Mouse (Mus musculus): ENCODE measurements around the gene Cd59b. TPM values are rescaled to one million over a fixed set of nuclear protein-coding genes. Genes with fewer than 3 reads are reported as not detected.
A peak's percentile ranks its signal among the peaks of the same experiment; 100 is the strongest.
"Not testable (repeated sequence)": the region's sequence is repeated elsewhere in the genome, so short reads cannot be mapped to it uniquely, and the experiment has no call there.

The Cd59b gene
- total RNA-seq, 2 experiments from 2014 or later = 1.7 to 4.2 TPM

DNA sequence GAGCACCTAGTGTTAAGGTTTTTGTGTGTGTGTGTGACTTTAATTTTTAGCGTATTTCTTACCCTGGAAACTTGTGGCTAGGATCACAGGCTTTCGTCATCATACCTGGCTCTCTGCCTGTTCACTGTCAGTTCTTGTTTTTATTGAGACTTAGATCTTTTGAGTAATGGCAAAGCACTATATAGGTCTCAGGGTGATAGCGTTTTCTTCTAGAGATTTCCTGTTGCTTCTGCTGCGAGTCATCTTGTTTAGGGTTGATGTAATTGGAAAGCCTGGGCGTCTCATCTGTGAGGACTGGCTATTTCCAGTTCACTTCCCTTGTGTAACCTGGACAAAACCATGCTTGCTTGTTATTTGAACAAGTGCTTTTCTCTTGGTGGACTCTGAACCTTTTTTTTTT, 28.0 kb upstream of the Cd59b start:
- H3K4me3 ChIP-seq = no peak overlapping the region
- no peak for DNase-seq
- intact Hi-C loops (cut with DNase I) = no loop called here
- TF ChIP-seq CTCF (IDR thresholded peaks at IDR 0.05) = no peak
- peak overlapping the region; percentile 89 for H3K27ac ChIP-seq

DNA sequence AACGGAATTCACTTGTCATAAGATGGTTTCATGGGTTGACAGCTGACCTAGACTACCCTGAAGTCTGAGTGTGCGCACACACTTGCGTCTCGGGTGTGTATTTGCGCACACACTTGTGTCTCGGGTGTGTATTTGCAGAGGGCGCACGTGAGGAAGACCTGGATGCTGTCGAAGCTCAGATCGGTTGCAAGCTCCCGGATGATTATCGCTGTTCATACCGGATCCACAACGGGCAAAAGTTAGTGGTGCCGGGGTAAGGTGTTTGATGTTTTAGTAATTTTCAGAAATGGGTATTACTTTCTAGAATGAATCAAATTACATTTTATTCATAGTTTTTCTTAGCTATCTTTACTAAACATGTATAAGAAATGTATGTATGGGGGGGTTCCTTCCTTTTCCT, 26.9 kb upstream of the Cd59b start:
- intact Hi-C loops (cut with DNase I) = no loop called here
- H3K4me3 ChIP-seq = no peak overlapping the region
- TF ChIP-seq CTCF (IDR thresholded peaks at IDR 0.05) = no peak
- no peak for DNase-seq
- H3K27ac ChIP-seq = peak overlapping the region; percentile 89; the same call in 1 of the 2 replicates

DNA sequence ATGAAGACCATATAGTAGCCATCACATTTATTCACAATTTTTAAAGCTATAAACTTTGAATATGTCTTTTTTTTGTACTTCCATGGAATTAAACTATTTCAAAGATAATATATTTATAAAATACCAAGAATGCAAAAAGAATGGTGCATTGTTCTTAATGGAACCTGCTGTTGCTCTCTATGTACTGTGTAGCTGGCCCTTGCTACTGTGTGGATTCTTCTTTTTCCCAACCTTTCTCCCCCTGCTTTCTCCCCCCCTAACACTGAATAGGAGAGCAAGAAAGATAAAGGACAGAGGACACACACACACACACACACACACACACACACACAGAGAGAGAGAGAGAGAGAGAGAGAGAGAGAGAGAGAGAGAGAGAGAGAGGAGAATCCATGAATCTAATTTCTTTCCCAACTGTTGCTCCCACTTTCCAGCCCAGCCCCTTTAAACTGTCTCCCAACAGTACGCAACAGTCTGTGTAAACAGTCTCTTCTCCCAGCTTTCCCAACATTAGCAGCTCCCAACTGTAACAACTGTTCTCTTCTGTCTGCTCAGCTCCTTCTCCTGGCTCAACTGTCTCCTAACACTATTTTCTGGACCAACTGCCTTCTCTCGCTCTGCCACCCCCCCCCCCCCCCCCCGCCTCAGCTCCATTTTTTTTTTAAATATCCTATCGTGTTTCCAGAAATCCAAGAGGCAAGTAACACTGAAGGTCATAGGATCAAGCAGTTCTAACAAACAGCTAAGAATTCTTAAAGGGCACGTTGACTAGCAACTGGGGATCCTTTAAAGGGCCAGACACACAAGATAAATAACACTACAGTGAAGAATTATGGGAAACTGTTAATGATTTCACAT, 25.8 kb upstream of the Cd59b start:
- H3K4me3 ChIP-seq = peak overlapping the region; percentile 43
- peak overlapping the region; percentile 89 for H3K27ac ChIP-seq
- no peak for TF ChIP-seq CTCF (IDR thresholded peaks at IDR 0.05)
- no peak for DNase-seq
- intact Hi-C loops (cut with DNase I) = no loop called here

DNA sequence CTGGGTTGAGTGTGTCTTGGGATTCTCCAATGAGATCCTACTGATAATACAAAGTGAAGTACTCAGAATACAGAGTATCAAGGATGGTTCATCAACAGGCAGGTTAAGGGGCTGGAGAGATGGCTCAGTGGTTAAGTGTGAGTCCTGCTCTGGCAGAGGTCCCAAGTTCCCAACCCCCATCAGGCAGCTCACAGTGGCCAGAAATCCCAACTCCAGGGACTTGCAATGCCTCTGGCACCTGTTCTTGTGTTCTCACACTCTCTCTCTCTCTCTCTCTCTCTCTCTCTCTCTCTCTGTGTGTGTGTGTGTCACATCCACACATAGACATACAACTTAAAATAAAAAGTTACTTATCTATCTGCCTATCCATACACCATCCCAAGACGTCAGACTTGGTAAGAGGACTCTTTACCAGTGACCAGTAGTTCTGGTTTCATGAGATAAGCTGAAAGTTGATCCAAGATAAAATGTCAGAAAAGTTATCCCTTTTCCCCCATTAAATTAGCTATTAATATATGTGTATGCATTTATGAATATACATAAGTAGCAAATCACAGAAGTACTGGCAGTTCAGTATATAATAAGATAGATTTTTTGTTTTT, 25.1 kb upstream of the Cd59b start:
- DNase-seq = peak; percentile 70
- TF ChIP-seq CTCF (IDR thresholded peaks at IDR 0.05) = no peak
- H3K4me3 ChIP-seq = peak overlapping the region; percentile 22
- intact Hi-C loops (cut with DNase I) = no loop called here
- H3K27ac ChIP-seq = peak overlapping the region; percentile 89

DNA sequence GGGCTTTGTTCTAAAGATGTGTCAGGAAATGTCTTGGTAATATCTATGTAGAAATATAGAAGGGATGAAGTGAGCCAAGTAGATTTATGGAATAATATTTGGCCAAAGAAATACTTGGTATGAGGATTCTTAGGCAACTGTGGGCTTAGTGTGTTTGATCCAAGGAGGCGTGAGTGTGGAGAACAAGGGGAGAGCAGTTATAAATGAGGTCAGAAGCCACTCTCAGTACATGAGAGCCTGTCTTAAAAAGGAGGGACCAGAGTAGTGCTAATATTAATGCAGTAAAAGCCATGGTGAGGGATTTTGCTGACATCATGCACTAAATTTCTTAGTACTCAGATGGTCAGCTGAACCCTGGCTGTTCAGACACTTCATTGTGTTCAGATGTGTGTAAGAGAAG, 11.3 kb upstream of the Cd59b start:
- Histone ChIP-seq H3K27ac (no peak overlapping the region), H3K4me3 (no peak overlapping the region)
- no peak for DNase-seq
- intact Hi-C loops (cut with DNase I) = no loop called here
- TF ChIP-seq CTCF (IDR thresholded peaks at IDR 0.05) = no peak

DNA sequence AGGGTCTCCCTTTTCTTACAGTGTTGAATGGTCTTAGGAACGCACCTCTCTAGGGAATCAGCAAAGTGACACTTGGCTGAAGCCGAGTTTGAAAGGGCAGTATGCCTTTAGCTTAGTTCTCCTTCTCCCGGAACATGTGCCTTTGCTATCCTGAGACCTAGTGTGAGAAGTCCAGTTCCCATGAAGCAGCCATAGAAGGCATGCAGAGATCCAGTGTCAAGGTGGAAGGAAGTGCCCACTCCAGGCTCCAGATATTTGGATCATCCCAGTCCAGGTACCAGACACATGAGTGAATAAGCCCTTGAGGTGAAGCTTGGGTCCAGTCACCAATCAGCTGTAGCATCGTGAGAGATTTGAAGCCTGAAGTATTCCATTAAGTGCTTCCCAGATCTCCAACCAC, 10.7 kb upstream of the Cd59b start:
- no peak for TF ChIP-seq CTCF (IDR thresholded peaks at IDR 0.05)
- intact Hi-C loops (cut with DNase I) = no loop called here
- no peak for DNase-seq
- Histone ChIP-seq H3K4me3 (no peak overlapping the region), H3K27ac (no peak overlapping the region)

DNA sequence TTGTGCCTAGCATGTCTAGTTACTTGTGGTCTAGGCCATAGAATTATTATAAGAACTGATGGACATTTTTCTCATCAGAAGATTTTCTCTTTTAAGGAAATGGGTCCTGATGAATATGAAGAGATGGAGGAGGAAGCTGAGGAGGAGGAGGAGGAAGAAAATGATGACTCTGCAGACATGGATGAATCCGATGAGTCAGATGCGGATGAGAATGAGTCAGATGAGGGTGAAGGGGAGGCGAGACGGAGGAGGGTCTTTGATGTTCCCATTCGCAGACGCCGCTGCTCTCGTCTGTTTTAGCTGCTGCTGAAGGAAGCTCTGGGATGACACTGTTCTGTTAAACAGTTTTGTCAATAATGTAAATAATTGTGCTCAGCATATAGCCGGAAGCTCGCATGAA, 9.9 kb upstream of the Cd59b start:
- Histone ChIP-seq H3K4me3 (no peak overlapping the region), H3K27ac (no peak overlapping the region)
- no peak for DNase-seq
- TF ChIP-seq CTCF (IDR thresholded peaks at IDR 0.05) = no peak
- intact Hi-C loops (cut with DNase I) = no loop called here

DNA sequence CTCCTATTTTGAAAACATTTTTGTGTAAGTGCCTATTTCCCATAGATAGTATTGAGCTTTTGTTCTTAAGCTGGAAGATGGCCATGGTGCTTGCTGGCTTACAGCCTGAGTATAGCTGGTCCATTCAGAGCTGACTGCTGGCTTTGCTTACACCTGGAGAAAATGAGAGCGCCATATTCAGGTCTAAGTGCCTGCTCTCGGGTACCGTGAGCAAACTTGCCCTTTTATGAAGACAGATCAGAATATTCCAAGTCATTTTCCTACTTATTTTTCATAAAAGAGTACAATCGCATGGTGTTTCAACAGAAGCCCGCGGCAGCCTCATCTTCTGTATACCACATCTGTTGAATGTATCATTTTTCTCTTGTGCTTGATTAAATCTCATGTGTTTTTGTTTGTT, 8.7 kb upstream of the Cd59b start:
- intact Hi-C loops (cut with DNase I) = no loop called here
- Histone ChIP-seq H3K4me3 (no peak overlapping the region), H3K27ac (no peak overlapping the region)
- no peak for DNase-seq
- no peak for TF ChIP-seq CTCF (IDR thresholded peaks at IDR 0.05)

DNA sequence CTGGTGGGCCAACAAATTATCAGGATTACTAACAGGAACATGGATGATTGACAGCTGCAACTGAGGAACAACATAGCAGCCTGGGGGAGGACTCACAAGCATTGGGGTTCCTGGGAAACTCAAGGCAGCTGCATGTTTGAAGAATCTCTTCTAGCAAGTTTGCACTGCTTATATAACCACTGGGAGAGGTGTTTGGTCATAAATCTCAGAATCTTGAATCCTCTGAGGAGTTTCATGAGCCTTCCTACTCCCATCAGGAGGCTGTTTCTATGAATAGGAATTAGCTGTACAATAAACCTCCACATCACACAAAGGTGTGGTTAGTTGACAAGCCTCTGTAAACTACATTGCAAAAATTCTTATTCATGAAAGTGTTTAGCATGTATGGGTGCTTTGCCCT, 7.0 kb upstream of the Cd59b start:
- H3K4me3 ChIP-seq = no peak overlapping the region
- intact Hi-C loops (cut with DNase I) = no loop called here
- no peak overlapping the region for H3K27ac ChIP-seq
- no peak for DNase-seq
- no peak for TF ChIP-seq CTCF (IDR thresholded peaks at IDR 0.05)

DNA sequence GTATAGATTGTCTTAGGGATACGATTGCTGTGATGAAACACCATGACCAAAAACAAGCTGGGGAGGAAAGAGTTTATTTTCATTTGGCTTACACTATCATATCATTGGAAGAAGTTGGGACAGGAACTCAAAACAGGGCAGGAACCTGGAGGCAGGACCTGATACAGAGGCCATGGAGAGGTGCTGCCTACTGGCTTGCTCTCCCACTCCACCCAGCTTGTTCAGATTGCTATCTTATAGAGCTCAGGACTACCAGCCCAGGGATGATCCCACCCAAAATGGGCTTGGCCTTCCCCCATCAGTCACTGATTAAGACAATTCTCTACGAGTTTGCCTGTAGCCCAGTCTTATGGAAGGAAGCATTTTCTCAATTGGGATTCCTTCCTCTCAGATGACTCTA, 5.5 kb upstream of the Cd59b start:
- intact Hi-C loops (cut with DNase I) = no loop called here
- no peak for DNase-seq
- H3K4me3 ChIP-seq = no peak overlapping the region
- H3K27ac ChIP-seq = no peak overlapping the region
- no peak for TF ChIP-seq CTCF (IDR thresholded peaks at IDR 0.05)

DNA sequence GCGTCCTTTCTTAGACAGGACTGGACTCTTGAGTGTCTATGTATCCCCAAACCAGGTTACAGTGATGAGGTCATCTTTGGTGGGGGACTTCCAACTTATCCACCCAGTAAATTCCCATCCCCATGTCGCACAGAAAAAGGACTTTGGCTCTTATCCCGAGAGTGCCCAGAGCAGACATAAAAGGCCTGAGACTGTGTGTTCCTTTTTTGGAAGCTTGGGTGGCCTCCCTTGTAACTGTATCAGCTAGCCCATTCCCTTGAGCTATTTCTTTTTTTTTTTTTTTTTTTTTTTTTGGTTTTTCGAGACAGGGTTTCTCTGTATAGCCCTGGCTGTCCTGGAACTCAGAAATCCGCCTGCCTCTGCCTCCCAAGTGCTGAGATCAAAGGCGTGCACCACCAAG, 4.1 kb upstream of the Cd59b start, which contains the start of gene Gm10912:
Gm10912 (plus strand) TSS at position 301 of the 400 bp plus-strand sequence.
- H3K27ac ChIP-seq; intact Hi-C loops (cut with DNase I); DNase-seq; H3K4me3 ChIP-seq: not testable (repeated sequence)

DNA sequence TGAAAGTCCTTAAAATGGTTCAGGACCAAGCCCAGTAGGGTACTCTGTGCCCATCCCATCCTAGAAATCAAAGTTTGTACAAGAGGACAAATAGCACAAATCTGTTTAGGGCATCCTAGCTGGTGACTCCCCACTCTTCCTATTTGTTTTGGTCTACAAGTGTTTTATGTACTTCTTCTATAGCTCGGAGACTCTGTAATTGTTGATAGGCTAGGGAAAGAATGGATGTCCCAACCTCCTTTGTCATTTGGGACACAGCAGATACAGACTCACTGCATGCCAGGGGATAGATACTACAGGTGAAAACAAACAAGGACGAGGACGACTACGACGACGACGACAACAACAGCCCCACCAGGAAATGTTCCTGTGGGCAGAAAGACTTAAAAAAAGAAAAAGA, 1.2 kb upstream of the Cd59b start, which contains the start of gene Gm10799:
Gm10799 (minus strand) TSS at position 101 of the 400 bp plus-strand sequence.
- not testable (repeated sequence) for H3K27ac ChIP-seq, H3K4me3 ChIP-seq, DNase-seq
- intact Hi-C loops (cut with DNase I) = loop anchor here (1.0 kb wide), 1 partner anchor 27 kb away; the partner anchor contains the start of gene Cd59a

DNA sequence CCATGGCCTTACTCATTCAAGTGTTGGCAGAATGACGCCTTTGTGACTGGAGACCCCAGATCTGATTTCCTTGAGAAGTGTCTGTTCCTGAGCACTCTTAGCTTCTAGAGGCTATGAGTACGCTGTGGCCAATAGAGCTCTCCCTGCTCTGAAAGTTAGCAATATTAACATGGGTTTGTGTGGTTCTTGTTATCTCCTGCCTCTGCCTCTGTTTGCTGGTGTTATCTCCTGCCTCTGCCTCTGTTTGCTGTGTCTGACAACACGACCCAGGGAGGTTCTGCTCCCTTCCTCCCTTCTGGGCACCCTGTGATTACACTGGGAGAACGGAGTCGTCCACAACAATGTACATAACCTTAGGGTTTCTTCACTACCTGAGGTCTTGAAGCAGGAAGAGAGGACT, 8.6 kb downstream of the Cd59b start:
- intact Hi-C loops (cut with DNase I); DNase-seq: not testable (repeated sequence)

DNA sequence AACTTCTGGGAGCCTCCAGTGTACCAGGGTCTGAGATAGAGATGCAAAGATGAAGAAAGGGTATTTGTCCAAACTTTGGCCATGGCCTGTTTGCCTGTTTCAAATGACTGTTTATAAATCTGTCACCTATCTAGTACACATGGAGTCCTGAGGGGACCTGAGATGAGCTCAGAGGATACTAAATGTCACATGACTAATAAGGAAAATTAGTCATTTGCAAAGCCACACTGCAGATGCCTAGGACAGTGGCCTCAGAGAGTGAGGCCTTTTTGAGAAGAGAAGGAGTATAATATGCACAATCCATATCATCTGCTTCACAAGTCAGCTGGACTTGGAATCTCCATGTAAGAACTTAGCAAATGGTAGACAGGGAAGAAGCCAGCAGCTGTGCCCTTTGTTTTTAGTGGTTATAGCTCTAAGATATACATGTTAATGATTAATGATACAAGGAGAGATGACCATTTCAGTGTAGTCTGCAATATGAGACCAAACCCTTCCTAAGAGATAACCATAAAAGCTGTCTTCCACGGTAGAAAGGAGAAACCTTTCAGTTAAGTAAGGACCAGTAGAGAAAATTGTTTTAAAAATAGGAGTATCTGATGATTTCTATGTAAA, 11.9 kb downstream of the Cd59b start:
- intact Hi-C loops (cut with DNase I); H3K27ac ChIP-seq; H3K4me3 ChIP-seq; DNase-seq: not testable (repeated sequence)

More for the DNA sequence above, 8.6 kb downstream of the Cd59b start:
- H3K4me3 ChIP-seq, H3K27ac ChIP-seq: not testable (repeated sequence)

Data from gastrocnemius, adult 2 months (tissue).